Mouse (Mus musculus): ENCODE results near the gene Gpr39. TPM values are rescaled to one million over a fixed set of nuclear protein-coding genes. Genes with fewer than 3 reads are reported as not detected.

The Gpr39 gene
- total and polyA plus RNA-seq, 2 experiments: 3.7 to 5.2 TPM

- no peaks in the 10 kb centered on the region for H3K79me2 ChIP-seq (ENCODE audit: control insufficient read depth, insufficient read depth, low read length)
- no peak for DNase-seq (ENCODE audit: extremely low read depth, low read depth, low spot score)
Measured at GRCm38 (mm10) chr1:125730537-125730880, 53.7 kb downstream of the Gpr39 start.

DNA sequence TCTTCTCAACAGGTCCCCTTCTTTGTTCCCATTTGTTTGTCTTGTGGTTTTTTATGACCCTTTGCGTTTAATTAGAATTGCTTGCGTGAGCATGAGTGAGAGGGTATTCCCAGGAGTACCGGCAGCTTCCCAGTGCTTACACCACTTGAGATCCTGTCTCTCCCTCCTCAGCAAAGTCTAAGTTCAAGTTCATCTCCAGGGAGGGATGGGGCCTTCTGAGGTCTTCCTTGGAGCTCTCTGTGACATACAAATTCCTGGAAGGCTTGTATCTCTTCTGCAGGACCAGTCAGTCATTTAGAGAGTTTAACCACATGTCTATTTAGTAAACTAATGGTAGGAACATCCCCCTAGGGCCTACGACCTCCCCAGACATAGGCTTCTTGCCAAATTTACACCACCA, 55.1 kb downstream of the Gpr39 start:
- Histone ChIP-seq H3K27me3 (ENCODE audit: control insufficient read depth, insufficient read depth, low read length) (no peaks in the 10 kb centered on the region), H3K36me3 (ENCODE audit: control insufficient read depth, insufficient read depth, low read length) (no peaks in the 10 kb centered on the region), H3K4me3 (ENCODE audit: insufficient read depth, low read depth, low read length) (no peak overlapping the region), H3K9ac (ENCODE audit: low read depth, low read length) (no peak overlapping the region), H3K27ac (replicated peaks; ENCODE audit: insufficient read depth, low read depth, low read length) (no peak overlapping the region), H3K79me2 (ENCODE audit: control insufficient read depth, insufficient read depth, low read length) (no peaks in the 10 kb centered on the region), H3K4me1 (ENCODE audit: control insufficient read depth, insufficient read depth, low read length) (no peaks in the 10 kb centered on the region)
- TF ChIP-seq POLR2A (IDR thresholded peaks at IDR 0.05; ENCODE audit: extremely low read depth, insufficient read depth, low read length) (no peak), CTCF (IDR thresholded peaks at IDR 0.05; ENCODE audit: low read depth, low read length) (no peak)
- 89% methylated on average over 4 of the region's 4 CpGs for WGBS
- DNase-seq (ENCODE audit: extremely low read depth, low read depth, low spot score): no peak

More at GRCm38 (mm10) chr1:125730537-125730880, 53.7 kb downstream of the Gpr39 start:
- H3K4me3 ChIP-seq (ENCODE audit: insufficient read depth, low read depth, low read length): no peak overlapping the region
- H3K36me3 ChIP-seq (ENCODE audit: control insufficient read depth, insufficient read depth, low read length): no peaks in the 10 kb centered on the region
- no peak overlapping the region for H3K27ac ChIP-seq (replicated peaks; ENCODE audit: insufficient read depth, low read depth, low read length)
- H3K9ac ChIP-seq (ENCODE audit: low read depth, low read length): no peak overlapping the region
- TF ChIP-seq CTCF (IDR thresholded peaks at IDR 0.05; ENCODE audit: low read depth, low read length) (no peak), POLR2A (IDR thresholded peaks at IDR 0.05; ENCODE audit: extremely low read depth, insufficient read depth, low read length) (no peak)
- no peaks in the 10 kb centered on the region for H3K4me1 ChIP-seq (ENCODE audit: control insufficient read depth, insufficient read depth, low read length)
- WGBS: 94% methylated on average over 6 of the region's 6 CpGs
- H3K27me3 ChIP-seq (ENCODE audit: control insufficient read depth, insufficient read depth, low read length): no peaks in the 10 kb centered on the region

DNA sequence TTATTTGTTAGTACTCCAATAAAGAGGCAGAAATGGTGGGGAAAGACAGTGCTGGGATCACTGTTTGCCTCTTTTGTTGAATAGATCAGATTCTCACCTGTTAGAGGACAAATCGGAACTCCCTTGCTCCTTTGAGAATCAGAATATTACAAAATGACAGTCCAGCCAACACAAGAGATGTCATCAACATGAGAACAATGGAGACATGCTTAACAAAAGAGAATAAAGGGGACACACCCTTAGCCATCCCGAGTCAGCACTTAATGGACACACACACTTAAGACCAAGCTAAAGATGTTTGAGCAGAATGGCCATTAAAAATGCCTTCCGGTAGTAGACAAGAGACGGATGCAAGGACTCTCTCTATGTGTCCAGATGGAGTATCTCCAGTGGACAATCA, 68.0 kb downstream of the Gpr39 start:
- no peaks in the 10 kb centered on the region for H3K79me2 ChIP-seq (ENCODE audit: control insufficient read depth, insufficient read depth, low read length)
- H3K4me3 ChIP-seq (ENCODE audit: insufficient read depth, low read depth, low read length): no peak overlapping the region
- H3K4me1 ChIP-seq (ENCODE audit: control insufficient read depth, insufficient read depth, low read length): no peaks in the 10 kb centered on the region
- no peaks in the 10 kb centered on the region for H3K36me3 ChIP-seq (ENCODE audit: control insufficient read depth, insufficient read depth, low read length)
- no peaks in the 10 kb centered on the region for H3K27me3 ChIP-seq (ENCODE audit: control insufficient read depth, insufficient read depth, low read length)
- no peak for TF ChIP-seq POLR2A (IDR thresholded peaks at IDR 0.05; ENCODE audit: extremely low read depth, insufficient read depth, low read length)
- TF ChIP-seq CTCF (IDR thresholded peaks at IDR 0.05; ENCODE audit: low read depth, low read length): no peak
- WGBS: 94% methylated on average over 4 of the region's 4 CpGs
- no peak overlapping the region for H3K27ac ChIP-seq (replicated peaks; ENCODE audit: insufficient read depth, low read depth, low read length)
- H3K9ac ChIP-seq (ENCODE audit: low read depth, low read length): no peak overlapping the region
- no peak for DNase-seq (ENCODE audit: extremely low read depth, low read depth, low spot score)

DNA sequence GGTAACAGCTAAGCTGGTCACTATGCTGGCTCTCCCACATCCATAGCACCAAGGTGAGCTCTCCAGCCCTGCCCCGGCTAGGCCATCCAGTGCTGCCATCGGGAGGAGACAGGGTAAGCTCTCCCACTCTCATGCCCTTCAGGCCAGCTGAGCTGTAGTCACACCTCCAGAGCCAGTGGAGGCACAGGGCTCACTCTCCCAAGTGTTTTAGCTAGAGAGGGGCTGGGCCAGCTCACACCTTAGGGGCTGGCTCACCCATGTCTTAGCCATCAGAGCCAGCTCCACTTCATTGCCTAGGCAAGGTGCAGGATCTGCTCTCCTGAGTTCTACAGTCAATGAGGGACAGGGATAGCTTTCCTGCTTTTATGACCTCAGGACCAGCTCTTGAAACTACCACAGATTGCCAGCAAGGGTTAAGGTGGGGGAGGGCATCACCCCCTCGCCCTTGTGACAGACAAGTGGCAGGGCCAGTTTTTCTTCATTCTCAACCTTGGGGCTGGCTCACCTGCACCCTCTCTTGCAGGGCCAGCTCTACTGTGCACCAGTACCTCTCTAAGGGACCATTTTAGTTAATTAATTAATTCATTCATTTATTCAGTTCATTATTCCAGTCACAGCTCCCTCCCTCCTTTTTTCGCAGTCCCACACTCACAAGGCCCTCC, 78.7 kb downstream of the Gpr39 start:
- 86% methylated on average over 4 of the region's 4 CpGs for WGBS
- Histone ChIP-seq H3K4me3 (ENCODE audit: insufficient read depth, low read depth, low read length) (no peak overlapping the region), H3K36me3 (ENCODE audit: control insufficient read depth, insufficient read depth, low read length) (no peaks in the 10 kb centered on the region), H3K27ac (replicated peaks; ENCODE audit: insufficient read depth, low read depth, low read length) (no peak overlapping the region), H3K4me1 (ENCODE audit: control insufficient read depth, insufficient read depth, low read length) (peaks cover 2% of the 10 kb centered on the region; the same call in 1 of the 2 replicates), H3K9ac (ENCODE audit: low read depth, low read length) (no peak overlapping the region), H3K79me2 (ENCODE audit: control insufficient read depth, insufficient read depth, low read length) (no peaks in the 10 kb centered on the region), H3K27me3 (ENCODE audit: control insufficient read depth, insufficient read depth, low read length) (no peaks in the 10 kb centered on the region)
- DNase-seq (ENCODE audit: extremely low read depth, low read depth, low spot score): no peak
- TF ChIP-seq CTCF (IDR thresholded peaks at IDR 0.05; ENCODE audit: low read depth, low read length): no peak
- TF ChIP-seq POLR2A (IDR thresholded peaks at IDR 0.05; ENCODE audit: extremely low read depth, insufficient read depth, low read length): no peak

DNA sequence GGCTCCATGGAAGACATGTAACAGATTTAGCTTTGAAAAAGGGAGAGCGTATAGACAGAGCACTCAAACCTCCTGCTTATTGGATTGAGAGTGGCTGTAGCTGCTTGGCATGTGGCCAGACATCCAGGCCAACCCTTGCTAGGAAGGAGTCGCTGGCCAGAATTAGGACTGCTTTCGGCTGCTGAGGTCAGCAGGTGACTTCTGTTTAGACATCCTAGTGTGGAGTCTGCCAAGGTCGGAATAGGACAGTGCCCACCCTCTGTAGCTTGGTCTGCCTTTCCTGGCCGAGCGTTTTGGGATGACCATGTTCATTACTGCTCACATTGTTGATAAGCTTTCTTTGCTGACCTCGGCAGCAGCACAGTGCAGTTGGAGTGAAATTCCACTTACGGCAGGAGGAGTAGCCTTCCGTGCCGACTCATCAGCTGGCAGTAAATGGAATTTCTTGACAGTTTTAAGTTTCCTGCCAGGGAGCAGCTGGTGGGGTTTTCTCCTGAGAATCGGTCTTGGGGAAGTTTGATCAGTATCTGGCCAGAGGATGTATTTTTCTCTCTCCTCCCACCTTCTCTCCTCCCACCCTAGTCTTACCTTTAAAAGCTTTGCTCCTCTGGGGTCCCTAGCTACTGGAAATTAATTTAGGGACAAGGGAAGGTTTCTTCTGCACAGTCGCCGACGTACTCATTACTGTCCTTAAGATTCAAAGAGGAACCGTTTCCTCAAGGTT, 83.3 kb downstream of the Gpr39 start:
- WGBS: 43% methylated on average over 15 of the region's 15 CpGs
- Histone ChIP-seq H3K4me3 (ENCODE audit: insufficient read depth, low read depth, low read length) (no peak overlapping the region), H3K9ac (ENCODE audit: low read depth, low read length) (no peak overlapping the region), H3K27me3 (ENCODE audit: control insufficient read depth, insufficient read depth, low read length) (no peaks in the 10 kb centered on the region), H3K27ac (replicated peaks; ENCODE audit: insufficient read depth, low read depth, low read length) (no peak overlapping the region), H3K79me2 (ENCODE audit: control insufficient read depth, insufficient read depth, low read length) (no peaks in the 10 kb centered on the region; the same call in 1 of the 2 replicates), H3K36me3 (ENCODE audit: control insufficient read depth, insufficient read depth, low read length) (no peaks in the 10 kb centered on the region), H3K4me1 (ENCODE audit: control insufficient read depth, insufficient read depth, low read length) (peaks cover 2% of the 10 kb centered on the region; the same call in 1 of the 2 replicates)
- TF ChIP-seq POLR2A (IDR thresholded peaks at IDR 0.05; ENCODE audit: extremely low read depth, insufficient read depth, low read length) (no peak), CTCF (IDR thresholded peaks at IDR 0.05; ENCODE audit: low read depth, low read length) (no peak)
- peak; percentile 43 for DNase-seq (ENCODE audit: extremely low read depth, low read depth, low spot score)

DNA sequence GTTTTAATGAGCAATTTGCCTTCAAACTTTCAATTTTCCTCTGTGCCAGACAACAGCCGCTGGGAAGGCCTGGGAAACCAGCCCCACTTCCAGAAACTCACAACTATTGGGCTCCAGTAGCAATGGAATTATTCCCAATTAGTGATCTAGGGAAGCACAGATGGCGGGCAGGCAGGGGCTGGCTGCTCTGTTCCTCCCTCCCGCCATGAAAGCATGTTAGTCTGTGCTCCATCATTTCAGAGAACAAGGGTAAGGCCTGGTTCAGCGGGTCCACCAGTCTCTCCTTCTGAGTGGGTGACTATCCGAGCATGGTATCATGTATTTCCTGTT, 83.9 kb downstream of the Gpr39 start:
- H3K36me3 ChIP-seq (ENCODE audit: control insufficient read depth, insufficient read depth, low read length): no peaks in the 10 kb centered on the region
- no peaks in the 10 kb centered on the region for H3K27me3 ChIP-seq (ENCODE audit: control insufficient read depth, insufficient read depth, low read length)

More for the DNA sequence above, 83.9 kb downstream of the Gpr39 start:
- TF ChIP-seq CTCF (IDR thresholded peaks at IDR 0.05; ENCODE audit: low read depth, low read length): no peak
- no peak for TF ChIP-seq POLR2A (IDR thresholded peaks at IDR 0.05; ENCODE audit: extremely low read depth, insufficient read depth, low read length)
- Histone ChIP-seq H3K4me3 (ENCODE audit: insufficient read depth, low read depth, low read length) (no peak overlapping the region), H3K79me2 (ENCODE audit: control insufficient read depth, insufficient read depth, low read length) (no peaks in the 10 kb centered on the region; the same call in 1 of the 2 replicates), H3K4me1 (ENCODE audit: control insufficient read depth, insufficient read depth, low read length) (peaks cover 2% of the 10 kb centered on the region; the same call in 1 of the 2 replicates), H3K9ac (ENCODE audit: low read depth, low read length) (no peak overlapping the region), H3K27ac (replicated peaks; ENCODE audit: insufficient read depth, low read depth, low read length) (no peak overlapping the region)
- 77% methylated on average over 5 of the region's 5 CpGs for WGBS
- no peak for DNase-seq (ENCODE audit: extremely low read depth, low read depth, low spot score)
